Mouse (Mus musculus): ENCODE measurements around the gene Ryr3. TPM values are rescaled to one million over a fixed set of nuclear protein-coding genes. Genes with fewer than 3 reads are reported as not detected.

The Ryr3 gene
- polyA plus RNA-seq, 1 experiment, result 0.23 TPM

DNA sequence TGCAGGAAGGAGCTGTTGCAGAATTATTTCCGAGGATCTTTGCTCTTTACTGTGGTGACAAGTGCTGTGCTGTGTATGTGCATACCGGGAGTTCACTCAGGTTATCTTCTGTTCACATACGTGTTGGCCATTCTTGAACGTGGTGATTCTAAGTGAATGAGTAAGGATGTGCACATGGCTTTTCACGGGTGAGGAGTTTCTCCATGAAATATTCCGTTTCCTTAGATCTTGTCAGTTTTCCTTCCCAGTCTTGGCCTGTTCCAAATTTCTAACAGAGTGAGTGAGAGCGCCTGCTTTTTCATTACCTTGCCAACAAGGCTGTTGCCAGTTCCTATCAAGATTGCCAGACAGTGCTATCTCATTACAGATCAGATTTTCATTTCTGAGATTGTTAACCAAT lies 625.9 kb downstream of the Ryr3 start:
- H3K27ac ChIP-seq (ENCODE audit: insufficient read depth, low read depth, low read length), result no peak overlapping the region
- H3K4me3 ChIP-seq (ENCODE audit: low read depth, low read length), result no peak overlapping the region
- 71% methylated on average over 7 of the region's 7 CpGs for WGBS
- H3K36me3 ChIP-seq (ENCODE audit: control insufficient read depth, insufficient read depth, low read length), result no peaks in the 10 kb centered on the region
- H3K27me3 ChIP-seq (ENCODE audit: control insufficient read depth, insufficient read depth, low read length), result no peaks in the 10 kb centered on the region
- TF ChIP-seq POLR2A (IDR thresholded peaks at IDR 0.05; ENCODE audit: low read depth, low read length) (no peak), CTCF (IDR thresholded peaks at IDR 0.05; ENCODE audit: extremely low read depth, insufficient read length, insufficient replicate concordance, low read depth, low read length) (no peak)
- no peaks in the 10 kb centered on the region for H3K4me1 ChIP-seq (ENCODE audit: control insufficient read depth, insufficient read depth, insufficient read length, low read length)

Other genes with a start within 250 kb of the Ryr3 start
- not detected in 2 replicates for gene Tmco5b, start 68.6 kb upstream of the Ryr3 start, polyA plus RNA-seq (2012; rRNA removed)
- gene Fmn1, start 110.6 kb upstream of the Ryr3 start, polyA plus RNA-seq (2012; rRNA removed), result 2.9 and 11.5 TPM in 2 replicates

Measured in small intestine, adult 2 months (tissue).